Mouse (Mus musculus): ENCODE measurements around the gene Tlk1.

GRCm38 (mm10) chr2:70827780-70828179, 2.3 kb upstream of the Tlk1 start:
- TF ChIP-seq POLR2A (IDR thresholded peaks at IDR 0.05; ENCODE audit: borderline replicate concordance, control insufficient read depth, low read depth, low read length), result no peak
- no peak for TF ChIP-seq CTCF (IDR thresholded peaks at IDR 0.05; ENCODE audit: control insufficient read depth, insufficient read depth, low read length)

Measured in bone marrow, adult 2 months (tissue).